31 mouse cellular contexts compared by ENCODE assay signal in the genomic region with DNA sequence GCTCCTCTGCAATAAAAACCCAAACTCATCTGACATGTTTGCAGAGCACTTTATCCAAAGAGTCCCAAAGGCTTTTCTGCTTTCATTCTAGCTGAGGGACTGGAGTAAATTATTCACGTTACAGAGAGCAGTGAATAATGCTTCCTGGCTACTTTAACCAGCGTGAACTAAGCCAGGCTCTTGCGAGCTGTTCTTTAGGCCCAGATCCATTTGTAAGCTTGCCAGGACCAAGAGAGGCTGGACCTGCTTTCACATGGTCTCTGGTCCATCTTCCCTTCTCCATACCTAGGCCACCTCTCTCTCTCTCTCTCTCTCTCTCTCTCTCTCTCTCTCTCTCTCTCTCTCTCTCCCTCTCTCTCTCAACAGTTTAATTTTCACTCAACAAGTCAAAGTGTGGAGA.
DNase-seq lines count a peak whose midpoint lies in the region; ATAC-seq and TF ChIP-seq lines count a peak whose summit lies in the region.
"Had no signal": no experiment of that assay in that cellular context is flagged by ENCODE, and none has a peak within 500 bp of the region (broad histone marks: within the 10 kb centered on the region; RNA-seq: fewer than 3 reads in every experiment).

No protein-coding gene starts in this region.

- H3K36me3 ChIP-seq in kidney, adult 2 months (ENCODE audit: control insufficient read depth, insufficient read depth, low read length), result no peaks in the 10 kb centered on the region
- no peaks in the 10 kb centered on the region for H3K36me3 ChIP-seq in midbrain, postnatal 0 days (ENCODE audit: insufficient read depth, low read length)
- H3K36me3 ChIP-seq in midbrain, embryonic 13.5 days, result no peaks in the 10 kb centered on the region
- H3K36me3 ChIP-seq: embryonic facial prominence, embryonic 15.5 days; G1E; heart, embryonic 15.5 days; hindbrain, embryonic 12.5 days; liver, embryonic 15.5 days; lung, embryonic 15.5 days; neural tube, embryonic 15.5 days had no signal

- TF ChIP-seq POLR2A in kidney, adult 2 months (IDR thresholded peaks at IDR 0.05; ENCODE audit: low read depth, low read length), result no peak

- H3K9ac ChIP-seq in midbrain, postnatal 0 days (replicated peaks; ENCODE audit: low read length, poor library complexity, severe bottlenecking), result no peak overlapping the region
- H3K9ac ChIP-seq in midbrain, embryonic 13.5 days (replicated peaks), result no peak overlapping the region
- H3K9ac ChIP-seq: embryonic facial prominence, embryonic 15.5 days; forebrain, embryonic 13.5 days; heart, embryonic 15.5 days; hindbrain, embryonic 12.5 days; liver, embryonic 15.5 days; lung, embryonic 15.5 days; neural tube, embryonic 15.5 days had no signal

- H3K4me1 ChIP-seq in kidney, adult 2 months (ENCODE audit: control insufficient read depth, insufficient read depth, low read length), result no peaks in the 10 kb centered on the region
- H3K4me1 ChIP-seq in midbrain, postnatal 0 days (ENCODE audit: insufficient read depth, low read length), result no peaks in the 10 kb centered on the region
- 0 out of 2 replicates have a peak, but pooled peaks cover 3% of the 10 kb centered on the region for H3K4me1 ChIP-seq in midbrain, embryonic 13.5 days (replicated peaks)
- H3K4me1 ChIP-seq: embryonic facial prominence, embryonic 15.5 days; forebrain, embryonic 13.5 days; heart, embryonic 15.5 days; hindbrain, embryonic 12.5 days; liver, embryonic 15.5 days; lung, embryonic 15.5 days had no signal

- no peak for ATAC-seq in midbrain, postnatal 0 days (ENCODE audit: low FRiP score)
- no peak for ATAC-seq in midbrain, embryonic 13.5 days
- ATAC-seq: forebrain, embryonic 13.5 days; intestine, postnatal 0 days had no signal

- H3K27me3 ChIP-seq in kidney, adult 2 months (replicated peaks; ENCODE audit: control insufficient read depth, insufficient read depth, low read length), result no peaks in the 10 kb centered on the region
- H3K27me3 ChIP-seq in midbrain, postnatal 0 days (ENCODE audit: insufficient read depth, low read length), result no peaks in the 10 kb centered on the region
- no peaks in the 10 kb centered on the region for H3K27me3 ChIP-seq in midbrain, embryonic 13.5 days
- H3K27me3 ChIP-seq: embryonic facial prominence, embryonic 15.5 days; forebrain, embryonic 13.5 days; heart, embryonic 15.5 days; hindbrain, embryonic 12.5 days; liver, embryonic 15.5 days; lung, embryonic 15.5 days; neural tube, embryonic 15.5 days had no signal

- no peak overlapping the region for H3K4me3 ChIP-seq in kidney, adult 2 months (ENCODE audit: insufficient read depth, low read depth, low read length)
- H3K4me3 ChIP-seq in midbrain, postnatal 0 days (ENCODE audit: low read depth, low read length), result no peak overlapping the region
- H3K4me3 ChIP-seq in midbrain, embryonic 13.5 days (replicated peaks), result no peak overlapping the region
- H3K4me3 ChIP-seq: embryonic facial prominence, embryonic 15.5 days; forebrain, embryonic 13.5 days; heart, embryonic 15.5 days; hindbrain, embryonic 12.5 days; liver, embryonic 15.5 days; lung, embryonic 15.5 days; neural tube, embryonic 15.5 days had no signal

- 46% methylated on average over 3 of the region's 3 CpGs for WGBS in kidney, adult 2 months
- 37% methylated on average over 3 of the region's 3 CpGs for WGBS in midbrain, postnatal 0 days
- whole genome bisulfite sequencing in midbrain, embryonic 13.5 days, result 47% methylated on average over 3 of the region's 3 CpGs

- DNase-seq in cerebellum, postnatal 14 days, result peak; percentile 43 to 60
- DNase-seq in cerebellum, adult 18-20 months, result no peak
- DNase-seq in kidney, adult 2 months, result peak; percentile 38
- DNase-seq in kidney, adult 11 months, result no peak
- peak; percentile 33 for DNase-seq in midbrain, postnatal 0 days (ENCODE audit: low spot score)
- no peak for DNase-seq in lung, postnatal 14 days
- DNase-seq in layer of hippocampus, adult 18-20 months (ENCODE audit: low spot score in 2 of 2), result no peak
- DNase-seq: adrenal gland, postnatal 36 days; cerebellum, adult 9-10 months; gastrocnemius, postnatal 14 days; heart, postnatal 36 days; kidney, postnatal 4 days; layer of hippocampus, postnatal 36 days; left cerebral cortex, postnatal 4 days; liver; lung, postnatal 36 days; retina, postnatal 1 day; right cerebral cortex, postnatal 25 days; spleen, adult 18-20 months; thymus, postnatal 14 days had no signal

- no peaks in the 10 kb centered on the region; the same call in 1 of the 2 replicates for H3K9me3 ChIP-seq in midbrain, postnatal 0 days (ENCODE audit: low read length)
- H3K9me3 ChIP-seq in midbrain, embryonic 13.5 days, result no peaks in the 10 kb centered on the region
- H3K9me3 ChIP-seq: embryonic facial prominence, embryonic 15.5 days; G1E; heart, embryonic 15.5 days; liver, embryonic 15.5 days; lung, embryonic 15.5 days; neural tube, embryonic 15.5 days had no signal

- TF ChIP-seq CTCF in kidney, adult 2 months (conservative IDR thresholded peaks at IDR 0.05; ENCODE audit: insufficient read depth, insufficient read length, low read depth, low read length), result no peak
- no peak for TF ChIP-seq CTCF in midbrain, postnatal 0 days (IDR thresholded peaks at IDR 0.05)

- H3K27ac ChIP-seq in kidney, adult 2 months (ENCODE audit: insufficient read depth, low read depth, low read length), result no peak overlapping the region
- no peak overlapping the region for H3K27ac ChIP-seq in midbrain, postnatal 0 days (ENCODE audit: low read depth, low read length)
- no peak overlapping the region for H3K27ac ChIP-seq in midbrain, embryonic 13.5 days
- H3K27ac ChIP-seq: embryonic facial prominence, embryonic 15.5 days; forebrain, embryonic 13.5 days; heart, embryonic 15.5 days; hindbrain, embryonic 12.5 days; liver, embryonic 15.5 days; lung, embryonic 15.5 days; neural tube, embryonic 15.5 days had no signal

- H3K4me2 ChIP-seq in midbrain, postnatal 0 days (ENCODE audit: low read depth, low read length, poor library complexity, severe bottlenecking), result no peak overlapping the region
- H3K4me2 ChIP-seq in midbrain, embryonic 13.5 days (replicated peaks), result no peak overlapping the region
- H3K4me2 ChIP-seq: embryonic facial prominence, embryonic 15.5 days; forebrain, embryonic 13.5 days; heart, embryonic 15.5 days; hindbrain, embryonic 12.5 days; liver, embryonic 15.5 days; lung, embryonic 15.5 days; midbrain, embryonic 11.5 days; neural tube, embryonic 15.5 days had no signal

Comparison
In these comparisons a context has a peak if more than half of its experiments do, and no peak if none do; other contexts are left out.
1. DNase-seq: peak in cerebellum, postnatal 14 days (2 of 2), kidney, adult 2 months (single experiment) and midbrain, postnatal 0 days (single experiment); none in cerebellum, adult 18-20 months (0 of 2), kidney, adult 11 months (single experiment), lung, postnatal 14 days (single experiment) and layer of hippocampus, adult 18-20 months (0 of 2).